Mouse (Mus musculus) telencephalon, adult 2 months (tissue): ENCODE results near the gene Btbd35f14.
"Not testable (repeated sequence)": the region's sequence is repeated elsewhere in the genome, so short reads cannot be mapped to it uniquely, and the experiment has no call there.

Source experiments
- DNase-seq: peaks from one replicate; pipeline ENCODE4 v3.0.0-alpha.2; 2011; ENCODE audit warnings: low read depth, low spot score

Gene Btbd35f14

GRCm38 (mm10) chrX:33702249-33702648, at the start of gene Btbd35f14:
Gene Btbd35f14 (minus strand): TSS chrX:33702349.
- not testable (repeated sequence) for DNase-seq

DNA sequence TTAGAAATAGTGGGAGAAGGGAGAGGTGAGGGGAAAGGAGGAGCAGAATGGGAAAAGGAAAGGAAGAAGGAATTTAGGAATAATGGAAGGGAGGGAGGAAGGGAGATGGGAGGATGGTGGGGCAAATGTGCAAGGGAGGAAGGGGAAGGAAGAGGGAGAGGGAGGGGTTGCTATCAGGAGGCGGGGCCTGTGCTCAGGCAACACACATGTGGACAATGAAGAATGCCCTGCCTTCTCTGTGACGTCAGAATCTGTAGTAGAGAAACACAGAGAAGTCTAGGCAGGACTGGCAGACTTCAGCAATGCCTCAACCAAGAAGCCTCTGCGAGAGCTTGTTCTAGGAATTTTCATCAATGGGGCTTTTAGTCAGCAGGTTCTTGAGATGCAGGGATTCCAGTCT, 45.3 kb downstream of the Btbd35f14 start, which contains the start of gene Btbd35f13:
TSS of gene Btbd35f13 (plus strand) at position 301 of the 400 bp plus-strand sequence.
- not testable (repeated sequence) for DNase-seq
